Mouse (Mus musculus): ENCODE data around the gene Dcxr. TPM values are rescaled to one million over a fixed set of nuclear protein-coding genes. Genes with fewer than 3 reads are reported as not detected.

The Dcxr gene
- polyA plus RNA-seq, 3 experiments from 2014 or later: 20.5 to 29.7 (median 26.5) TPM

- ATAC-seq: peak; percentile 32
These were observed 2.5 kb upstream of the Dcxr start for GRCm38 (mm10) chr11:120729432-120730050.

DNA sequence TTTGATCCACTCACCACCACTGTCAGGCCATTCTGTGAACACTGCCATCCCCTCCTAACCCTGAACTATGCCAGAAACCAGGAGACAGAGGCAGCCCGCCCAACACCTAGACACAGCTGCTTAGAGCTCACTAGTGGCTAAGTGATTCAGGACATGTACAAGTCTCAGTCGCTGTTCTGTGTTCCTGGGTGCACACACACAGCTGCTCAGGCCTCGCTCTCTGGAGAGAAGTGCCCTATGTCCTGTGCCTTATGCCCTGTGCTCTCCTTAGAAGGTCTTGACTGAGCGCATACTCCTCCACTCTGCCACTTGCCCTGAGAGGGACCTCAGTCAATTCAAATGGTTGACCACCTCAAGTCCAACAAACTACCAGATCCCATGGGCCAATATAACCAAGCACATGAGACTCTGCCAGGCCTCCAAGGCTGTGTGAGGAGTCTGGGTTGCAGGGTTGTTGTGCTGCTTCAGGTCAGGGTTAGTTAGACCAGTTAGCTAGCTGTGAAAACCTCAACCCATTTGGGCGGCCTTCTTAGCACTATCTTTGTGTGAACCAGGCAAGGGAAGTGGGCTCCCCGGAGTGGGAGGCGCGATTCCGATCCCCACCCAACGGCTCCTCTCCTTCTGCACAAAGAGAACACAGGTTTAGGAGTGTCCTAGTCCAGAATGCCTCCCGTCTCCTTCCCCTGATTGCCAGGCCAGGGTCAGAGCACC is 1.6 kb upstream of the Dcxr start:
- no peak for ATAC-seq

GRCm38 (mm10) chr11:120727564-120727963 is 483 bp upstream of the Dcxr start:
- no peak for ATAC-seq

GRCm38 (mm10) chr11:120726243-120727168 is 575 bp downstream of the Dcxr start:
- peak; percentile 35 for ATAC-seq

- ATAC-seq: no peak
These were observed 3.6 kb downstream of the Dcxr start for GRCm38 (mm10) chr11:120723509-120723908.

GRCm38 (mm10) chr11:120722761-120723382 is 4.2 kb downstream of the Dcxr start:
- no peak for ATAC-seq

DNA sequence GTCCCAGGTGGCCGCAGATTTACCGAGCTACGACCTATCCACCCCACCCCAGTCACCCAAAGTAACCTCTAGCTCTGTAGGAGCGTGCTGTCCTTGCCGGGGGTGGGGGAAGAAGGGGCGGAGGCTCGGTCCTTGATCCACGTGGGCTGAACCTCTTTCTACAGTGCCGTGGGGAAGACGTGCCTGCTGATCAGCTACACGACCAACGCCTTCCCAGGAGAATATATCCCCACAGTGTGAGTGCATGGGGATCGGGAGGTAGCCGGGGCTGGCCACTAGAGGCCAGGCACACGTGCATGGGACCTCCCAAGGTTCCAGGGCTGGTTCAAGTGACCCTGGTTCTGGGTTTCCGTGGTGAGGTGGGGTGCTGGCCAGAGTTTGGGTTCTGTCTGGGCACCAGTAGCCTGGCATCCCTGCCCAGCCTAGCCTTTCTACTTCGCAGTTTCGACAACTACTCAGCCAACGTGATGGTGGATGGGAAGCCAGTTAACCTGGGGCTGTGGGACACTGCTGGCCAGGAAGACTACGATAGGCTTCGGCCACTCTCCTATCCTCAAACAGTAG is 4.9 kb downstream of the Dcxr start:
- ATAC-seq: no peak

DNA sequence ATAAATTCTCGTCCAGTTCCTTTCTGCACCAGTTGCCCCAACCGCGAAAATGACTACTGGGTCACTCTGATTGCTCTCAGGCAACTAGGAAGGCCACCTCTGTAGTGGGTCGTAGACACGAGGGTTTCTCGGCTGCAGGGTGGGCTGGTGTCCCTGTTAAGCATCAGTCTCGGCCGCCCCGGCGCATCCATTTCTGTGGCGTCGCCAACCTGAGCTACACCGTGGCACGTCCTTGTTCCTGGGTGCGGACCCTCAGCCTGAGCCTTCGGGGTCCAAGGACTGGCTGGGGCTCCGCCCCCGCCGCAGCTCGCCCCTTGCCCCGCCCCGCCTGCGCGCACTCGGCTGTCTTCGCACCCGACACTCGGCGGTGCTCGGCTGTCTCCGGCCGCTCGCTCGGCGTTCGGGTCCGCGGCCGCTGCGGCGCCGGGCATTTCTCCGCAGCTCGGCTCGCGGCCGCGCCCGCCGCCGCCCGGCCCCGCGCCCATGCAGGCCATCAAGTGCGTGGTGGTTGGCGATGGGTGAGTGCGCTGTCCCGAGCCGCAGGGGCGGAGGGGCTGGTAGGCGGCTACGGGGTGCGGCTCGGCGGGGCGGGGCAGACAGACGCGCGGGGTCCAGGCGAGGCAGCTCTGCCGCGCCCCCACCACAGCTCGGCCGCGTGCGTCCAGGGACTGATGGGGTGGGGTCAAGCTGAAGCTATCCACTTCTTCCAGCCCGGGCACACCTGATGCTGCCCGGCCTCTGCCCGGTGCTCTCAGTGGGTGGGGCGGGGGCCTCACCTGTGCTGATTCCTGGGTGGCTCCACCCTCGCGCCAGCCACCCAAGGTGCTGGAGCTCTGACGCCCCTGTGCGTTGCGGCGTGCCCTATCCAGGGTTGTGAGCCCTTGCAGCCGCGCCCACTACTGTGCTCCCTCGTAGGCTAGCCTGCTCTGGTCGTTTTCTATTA is 5.7 kb downstream of the Dcxr start, which contains the start of gene Rac3:
Gene Rac3 (plus strand): TSS at position 347 of the 943 bp plus-strand sequence.
- ATAC-seq: peak; percentile 21

- ATAC-seq: peak; percentile 85
These were observed 6.6 kb downstream of the Dcxr start for GRCm38 (mm10) chr11:120720450-120720849.

DNA sequence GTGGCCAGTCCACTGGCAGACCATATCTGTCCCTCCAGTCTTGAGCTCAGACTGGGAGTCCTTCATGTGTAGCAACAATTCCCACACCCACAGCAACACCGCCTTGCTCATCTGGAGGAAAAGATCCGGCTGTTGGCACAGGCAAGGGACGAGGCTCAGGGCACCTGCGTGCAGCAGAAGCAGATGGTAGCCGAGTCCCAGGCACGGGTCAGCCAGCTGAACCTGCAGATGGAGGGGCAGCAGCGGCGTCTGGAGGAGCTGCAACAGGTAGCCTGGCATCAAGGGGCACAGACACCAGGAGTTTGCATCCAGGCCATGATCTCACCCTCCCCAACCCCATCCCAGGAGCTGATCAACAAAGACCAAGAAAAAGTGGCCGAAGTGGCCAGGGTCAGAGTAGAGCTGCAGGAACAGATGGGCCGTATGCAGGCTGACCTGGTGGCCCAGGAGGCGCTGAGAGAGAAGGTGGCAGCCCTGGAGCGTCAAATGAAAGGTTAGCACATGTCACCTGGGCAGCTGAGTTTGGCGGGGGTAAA is 7.2 kb downstream of the Dcxr start:
- no peak for ATAC-seq

- no peak for ATAC-seq
These were observed 7.8 kb downstream of the Dcxr start for GRCm38 (mm10) chr11:120719242-120719641.

DNA sequence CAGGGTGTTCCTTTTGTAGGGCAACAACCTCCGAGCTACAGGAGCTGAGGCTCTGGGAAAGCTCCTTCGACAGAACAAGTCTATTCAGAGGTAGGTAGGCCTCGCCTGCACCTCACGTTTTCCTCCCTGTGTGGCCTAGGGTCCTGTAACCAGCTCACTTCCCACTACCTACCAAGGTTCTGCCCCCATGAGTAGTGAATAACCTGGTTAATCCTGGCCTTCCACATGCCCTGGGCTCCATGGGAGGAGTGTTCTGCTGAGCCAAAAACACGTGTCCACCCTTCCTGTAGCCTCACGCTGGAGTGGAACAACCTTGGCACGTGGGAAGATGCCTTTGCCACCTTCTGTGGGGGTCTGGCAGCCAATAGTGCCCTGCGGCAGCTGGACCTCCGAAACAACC is 11.9 kb downstream of the Dcxr start:
- no peak for ATAC-seq

DNA sequence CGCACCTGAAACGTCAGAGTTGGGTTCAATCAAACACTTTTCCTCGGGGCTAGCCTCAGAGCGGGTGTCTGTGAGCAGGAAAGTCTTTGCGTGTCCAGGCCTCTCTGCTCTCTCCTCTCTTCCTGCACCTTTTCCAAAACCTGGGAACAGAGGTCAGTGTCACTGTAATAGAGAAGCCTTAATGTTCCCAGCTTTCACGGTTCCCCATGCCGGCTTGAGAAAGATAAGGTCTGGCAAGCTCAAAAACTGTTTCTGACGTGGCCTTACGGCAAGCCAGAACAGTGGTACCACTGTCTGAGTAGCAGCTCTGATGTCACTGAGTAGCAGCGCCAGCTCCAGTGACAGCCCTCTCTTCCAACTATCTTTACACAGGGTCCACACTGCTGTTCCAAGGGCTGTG is 12.5 kb downstream of the Dcxr start:
- ATAC-seq: no peak

GRCm38 (mm10) chr11:120713580-120714518 is 13.2 kb downstream of the Dcxr start, which contains the start of the genes Cenpx and Lrrc45:
Cenpx (minus strand) TSS chr11:120713738.
Lrrc45 (plus strand) TSS chr11:120713925.
- ATAC-seq: peak; percentile 98

DNA sequence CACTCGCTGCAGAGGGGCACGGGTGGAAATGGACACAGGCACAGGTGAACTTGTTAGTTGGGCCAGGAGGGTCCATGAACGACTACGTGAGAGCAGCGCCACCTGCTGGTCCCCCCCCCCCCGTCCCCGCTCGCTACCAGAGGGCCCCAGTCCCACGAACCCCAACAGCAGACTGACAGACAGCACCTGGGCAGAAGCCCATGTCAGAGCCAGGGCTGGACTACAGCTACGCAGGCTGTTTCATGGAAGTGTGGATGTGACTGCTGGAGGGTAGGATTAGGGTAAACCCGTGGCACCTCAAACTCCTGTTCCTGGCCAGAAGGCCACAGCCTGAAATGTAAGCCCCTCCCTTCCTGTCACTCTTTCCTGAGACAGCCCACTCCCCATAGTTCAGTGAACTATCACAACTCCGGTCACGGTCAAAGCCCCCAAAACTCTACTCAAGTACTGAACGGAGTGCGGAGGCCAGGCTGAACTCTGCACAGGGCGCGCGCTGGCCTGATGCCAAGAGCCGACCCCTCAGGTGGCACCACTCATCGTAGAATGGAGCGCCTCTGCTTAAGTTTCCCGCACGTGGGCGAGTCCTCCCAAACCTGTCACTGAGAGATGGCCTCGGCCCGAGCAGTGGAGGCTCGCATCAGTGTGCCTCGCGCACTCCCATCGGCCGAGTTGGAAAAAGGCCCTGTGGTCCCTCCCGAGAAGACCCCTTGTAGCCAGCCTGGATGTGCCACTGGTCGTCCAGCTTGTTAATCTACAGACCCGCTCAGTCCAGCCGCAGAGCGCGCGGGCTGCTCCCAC is 14.1 kb downstream of the Dcxr start:
- peak; percentile 14 for ATAC-seq

GRCm38 (mm10) chr11:120711980-120712604 is 15.0 kb downstream of the Dcxr start:
- no peak for ATAC-seq

DNA sequence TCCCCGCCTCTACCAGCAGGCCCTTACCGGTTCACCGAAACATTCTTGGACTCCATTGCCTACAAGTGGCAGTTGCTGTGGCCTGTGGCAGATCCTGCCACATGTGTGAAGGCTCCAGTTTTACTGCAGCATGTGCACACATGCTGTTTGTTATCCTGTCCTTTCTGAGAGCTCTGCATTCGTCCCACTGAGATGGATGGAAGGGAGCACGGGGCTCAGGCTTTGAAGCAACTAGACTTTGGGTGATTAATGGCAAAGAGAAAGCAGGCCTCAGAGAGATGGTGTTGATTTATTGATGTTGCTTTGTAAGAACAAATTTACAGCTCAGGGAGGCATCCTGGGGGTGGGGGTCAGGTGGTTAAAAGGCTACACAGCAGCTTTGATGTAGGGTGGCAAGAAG is 16.4 kb downstream of the Dcxr start:
- no peak for ATAC-seq

- no peak for ATAC-seq
These were observed 17.5 kb downstream of the Dcxr start for GRCm38 (mm10) chr11:120709551-120709950.

Data from inflammation-experienced regulatory T-cells, adult 6 months (primary cell).